Mouse (Mus musculus) right cerebral cortex, postnatal 36 days (tissue): ENCODE data around the gene Patj.
A peak's percentile ranks its signal among the peaks of the same experiment; 100 is the strongest.

Source experiments
- DNase-seq, 2 experiments: peaks; one replicate each; pipeline ENCODE4 v3.0.0; 2022; ENCODE audit warnings: low spot score in 2 of 2, mixed read lengths in 1 of 2

Gene Patj

DNA sequence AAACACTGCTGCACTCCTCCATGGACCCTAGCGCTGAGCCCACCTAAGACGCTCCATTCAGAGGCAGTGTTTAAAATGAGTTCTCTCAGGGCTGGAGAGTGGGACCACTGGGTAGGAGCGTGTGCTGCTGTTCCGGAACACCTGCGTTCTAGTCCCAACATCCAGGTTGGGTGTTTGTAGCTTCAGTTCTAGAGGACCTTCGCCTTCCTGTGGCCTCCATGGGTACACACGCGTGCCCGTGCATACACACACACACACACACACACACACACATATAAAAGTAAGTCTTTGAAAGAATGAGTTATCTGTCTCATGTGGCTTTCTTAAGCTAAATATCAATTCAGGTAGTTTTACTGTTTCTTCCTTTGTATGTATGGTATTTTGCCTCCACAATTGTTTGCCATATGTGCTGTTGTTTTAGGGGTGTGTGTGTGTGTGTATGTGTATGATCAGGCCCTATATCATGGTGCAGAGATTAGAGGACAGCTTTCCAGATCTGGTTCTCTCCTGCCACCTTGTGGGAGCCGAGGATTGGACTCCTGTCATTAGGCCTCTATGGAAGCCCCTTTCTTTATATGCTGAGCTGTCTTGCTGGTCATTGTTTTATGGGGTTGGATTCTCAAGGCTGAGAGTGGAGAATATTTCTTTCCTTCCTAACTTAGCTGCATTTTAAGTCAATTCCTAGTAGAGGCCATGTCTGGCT is 49.0 kb downstream of the Patj start:
- DNase-seq, result peak in 1 of 2 experiments; percentile 29

DNA sequence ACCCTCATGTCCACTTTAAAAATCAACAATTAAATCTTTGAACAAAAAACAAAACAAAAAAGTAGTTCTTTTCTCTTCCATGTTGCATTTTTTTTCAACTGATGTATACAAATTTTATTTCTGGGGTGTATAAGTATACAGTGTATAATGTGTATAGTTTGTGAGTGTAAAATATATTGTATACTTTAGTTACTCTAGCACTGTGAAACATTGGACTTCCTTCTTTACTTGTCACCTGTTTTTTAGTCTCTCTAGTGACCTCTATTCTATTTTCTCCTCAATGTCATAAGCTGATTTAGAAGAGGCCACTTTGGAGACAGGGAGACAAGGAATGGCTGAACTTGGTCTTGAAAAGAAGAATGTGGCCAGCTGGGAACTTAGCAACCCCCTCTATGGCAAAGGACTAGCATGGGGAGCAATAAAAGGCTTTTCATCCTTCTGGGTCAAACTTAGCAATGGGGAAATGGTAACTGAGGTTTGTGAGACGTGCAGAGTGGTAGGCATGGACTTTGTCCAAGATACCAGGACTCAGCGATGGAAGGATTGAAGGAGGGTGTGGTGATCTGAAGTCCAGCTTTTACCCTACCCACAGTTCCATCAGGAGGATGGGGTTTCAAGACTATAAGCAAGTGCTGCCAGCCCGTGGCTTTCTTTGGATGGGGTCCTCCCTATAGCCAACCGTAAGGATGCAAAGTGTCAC is 54.1 kb downstream of the Patj start:
- no peak for DNase-seq

DNA sequence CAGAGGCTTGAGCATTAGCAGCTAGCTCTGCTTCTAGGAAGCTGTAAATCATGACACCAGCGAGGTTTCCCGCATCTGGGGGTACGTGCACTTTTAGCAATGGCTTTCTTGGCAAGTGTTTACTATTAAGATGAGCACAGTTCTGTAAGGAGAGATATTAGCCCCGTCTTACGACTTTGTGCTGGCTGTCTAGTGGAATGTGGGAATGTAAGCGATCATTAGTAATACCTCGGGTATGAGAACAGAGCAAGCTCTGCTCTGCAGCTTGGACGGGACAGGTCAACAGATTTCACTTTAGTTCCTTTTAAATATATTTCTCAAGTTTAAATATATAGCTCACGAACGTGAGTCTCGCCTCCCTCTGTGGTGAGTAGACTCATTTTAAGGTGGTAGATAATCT is 54.7 kb downstream of the Patj start:
- no peak for DNase-seq

DNA sequence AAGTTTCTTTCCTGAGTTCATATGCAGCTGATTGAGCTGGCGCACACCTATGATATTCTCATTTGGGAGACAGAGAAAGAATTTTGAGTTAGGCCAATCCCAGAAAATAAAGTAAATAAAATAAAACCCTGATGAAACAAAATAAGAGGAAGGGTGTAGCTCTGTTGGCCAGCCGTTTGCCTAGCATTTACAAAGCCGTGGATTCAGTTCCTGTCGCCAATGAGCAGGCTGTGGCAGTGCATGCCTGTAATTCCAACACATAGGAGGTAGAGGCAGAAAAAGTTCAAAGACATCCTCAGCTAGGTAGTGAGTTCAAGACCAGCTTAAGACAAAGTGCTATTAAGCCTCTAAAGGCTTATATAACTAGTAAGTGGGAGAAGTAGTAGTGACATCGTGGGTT is 55.2 kb downstream of the Patj start:
- no peak for DNase-seq

DNA sequence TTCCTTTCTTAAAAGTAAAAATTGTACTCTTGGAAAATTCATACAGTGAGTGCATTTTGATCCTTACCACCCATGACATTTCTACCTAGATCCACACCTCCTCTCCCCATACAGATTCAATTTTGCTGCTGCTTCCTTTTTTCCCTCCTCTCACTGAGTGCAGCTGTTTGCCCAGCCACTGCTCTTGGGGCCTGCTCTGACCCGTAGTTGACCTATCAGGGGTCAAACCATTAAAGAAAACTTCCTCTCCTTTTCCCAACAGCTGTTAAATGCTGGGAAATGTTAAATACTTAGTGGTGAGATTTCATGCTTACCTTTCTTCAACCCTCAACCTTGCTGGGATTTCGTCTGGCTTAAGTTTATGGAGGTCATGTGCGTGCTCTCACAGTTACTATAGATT is 55.7 kb downstream of the Patj start:
- DNase-seq, result no peak

DNA sequence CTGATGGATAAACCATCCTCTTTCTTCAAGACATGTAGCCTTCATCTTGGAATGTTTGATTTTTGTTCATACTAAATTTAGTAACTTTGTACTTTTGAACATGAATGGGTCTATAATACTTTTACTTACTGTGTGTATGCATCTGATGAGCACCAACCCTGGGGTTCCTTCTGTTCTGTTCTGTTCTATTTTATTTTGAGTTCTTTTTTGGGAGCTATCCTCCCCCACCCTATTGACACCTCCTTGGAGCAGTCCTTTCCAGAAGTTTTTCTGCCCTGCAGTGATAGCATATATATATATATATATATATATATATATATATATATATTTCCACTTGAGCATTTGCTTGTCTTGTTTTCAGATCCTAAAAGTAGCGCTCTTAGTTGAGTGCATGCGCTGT is 57.1 kb downstream of the Patj start:
- peak in 1 of 2 experiments; percentile 28 for DNase-seq

DNA sequence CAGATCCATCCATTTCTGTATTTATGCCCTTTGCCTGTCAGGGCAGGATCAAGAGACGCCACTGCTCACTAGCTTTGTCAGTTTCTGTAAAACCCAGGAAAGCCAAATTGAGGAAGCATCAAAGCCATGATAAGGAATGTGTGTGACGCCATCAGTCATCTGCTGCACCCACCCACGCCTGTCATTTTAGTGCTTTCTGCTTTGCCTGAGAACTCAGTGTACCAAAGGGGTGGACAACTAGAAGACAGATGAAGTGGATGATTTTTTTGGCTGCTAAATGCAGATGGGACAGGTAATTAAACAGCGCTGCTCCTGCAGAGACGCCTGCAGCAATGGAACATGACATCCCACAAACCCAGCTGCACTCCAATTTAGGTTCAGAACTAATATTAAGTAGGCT is 57.6 kb downstream of the Patj start:
- DNase-seq, result peak in 1 of 2 experiments; percentile 54

DNA sequence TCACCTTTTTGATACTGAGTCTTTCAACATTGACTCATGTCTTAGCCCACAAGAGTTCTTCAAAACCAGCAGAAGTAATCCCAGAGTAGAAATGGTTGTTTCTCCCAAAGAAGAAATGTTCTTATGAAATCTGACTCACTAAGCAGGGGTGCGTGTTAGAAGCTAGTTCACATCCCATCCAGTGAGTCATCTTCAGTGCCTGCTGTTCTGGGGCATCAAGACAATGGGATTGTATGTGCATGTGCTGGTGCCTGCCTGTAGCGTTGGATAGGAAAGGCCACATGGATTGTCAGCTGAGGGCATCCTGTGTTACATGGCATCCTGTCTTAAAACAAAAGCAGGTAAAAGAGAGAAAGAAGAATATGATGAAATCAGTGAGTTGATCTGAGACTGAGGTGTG is 59.8 kb downstream of the Patj start:
- peak in 1 of 2 experiments; percentile 11 for DNase-seq

DNA sequence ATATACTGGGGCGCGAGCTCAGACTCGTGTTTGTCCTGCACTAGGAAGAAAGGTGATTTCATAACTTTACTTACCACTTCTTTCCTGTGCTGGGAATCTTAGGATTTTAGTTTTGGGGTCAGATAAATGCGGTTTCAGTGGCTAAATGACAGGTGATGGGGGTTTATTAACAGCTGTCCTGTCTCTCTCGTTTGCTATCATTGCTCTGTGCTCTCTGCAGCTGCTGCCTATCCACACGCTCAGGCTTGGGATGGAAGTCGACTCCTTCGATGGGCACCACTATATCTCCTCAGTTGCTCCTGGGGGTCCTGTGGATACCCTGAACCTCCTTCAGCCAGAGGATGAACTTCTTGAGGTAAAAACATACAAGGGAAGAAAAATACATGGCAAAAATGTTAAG is 60.3 kb downstream of the Patj start:
- no peak for DNase-seq

DNA sequence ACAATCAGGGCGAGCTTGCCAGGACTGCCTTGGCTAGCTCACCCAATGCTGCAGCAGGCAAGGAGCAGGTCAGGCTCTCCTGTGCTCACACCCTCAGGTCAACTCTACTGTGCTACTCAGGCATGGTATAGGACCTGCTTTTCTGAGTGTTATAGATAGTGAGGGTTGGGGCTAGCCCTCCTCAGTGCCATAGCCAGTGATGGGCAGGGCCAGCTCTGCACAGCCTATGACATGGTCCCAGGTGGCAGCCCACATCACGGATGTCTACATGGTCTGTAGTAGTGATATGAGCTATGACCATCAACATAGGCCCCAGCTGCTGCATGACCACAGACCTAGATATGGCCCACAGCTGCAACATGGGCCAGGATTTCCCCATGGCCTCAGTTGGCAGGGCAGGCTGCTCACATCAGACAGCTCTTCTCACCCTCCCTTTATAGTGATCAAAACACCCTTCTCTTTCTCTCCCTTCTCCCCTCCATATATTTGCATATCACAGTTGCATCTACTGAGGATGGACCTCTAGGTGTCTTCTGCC is 66.3 kb downstream of the Patj start:
- DNase-seq, result no peak

DNA sequence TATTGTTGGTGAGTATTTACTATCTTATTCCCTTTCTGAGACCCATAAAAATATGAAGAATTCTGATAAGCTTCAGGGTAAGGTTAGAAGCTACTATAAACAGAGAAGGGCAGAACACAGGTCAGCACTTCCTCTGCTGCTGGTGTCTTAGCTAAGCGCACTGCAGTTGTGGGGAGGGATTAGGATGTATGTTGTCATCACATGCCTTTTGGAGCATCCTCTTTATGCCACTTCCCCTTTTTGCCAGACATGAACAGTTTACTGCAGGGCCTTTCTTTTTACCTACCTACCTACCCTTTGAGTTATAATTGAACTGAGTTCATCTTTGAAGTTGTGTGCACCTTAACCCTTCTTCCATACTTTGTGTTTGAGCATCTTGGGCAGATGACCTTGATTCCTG is 69.9 kb downstream of the Patj start:
- no peak for DNase-seq

DNA sequence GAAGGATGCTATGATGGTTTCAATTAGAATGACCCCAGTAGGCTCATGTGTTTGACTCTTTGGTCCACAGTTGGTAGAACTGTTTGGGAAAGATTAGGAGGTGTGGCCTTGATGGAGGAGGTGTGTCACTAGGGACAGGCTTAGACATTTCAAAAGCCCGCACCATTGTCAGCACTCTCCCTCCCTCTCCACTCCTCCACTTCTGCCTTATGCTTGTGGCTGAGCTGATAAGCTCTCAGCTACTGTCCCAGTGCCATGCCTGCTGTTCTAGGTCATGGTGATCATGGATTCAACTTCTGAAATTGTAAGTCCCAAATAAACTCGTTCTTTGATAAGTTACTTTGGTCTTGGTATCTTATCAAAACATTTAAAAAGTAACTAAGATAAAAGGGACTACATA is 70.3 kb downstream of the Patj start:
- DNase-seq, result no peak

DNA sequence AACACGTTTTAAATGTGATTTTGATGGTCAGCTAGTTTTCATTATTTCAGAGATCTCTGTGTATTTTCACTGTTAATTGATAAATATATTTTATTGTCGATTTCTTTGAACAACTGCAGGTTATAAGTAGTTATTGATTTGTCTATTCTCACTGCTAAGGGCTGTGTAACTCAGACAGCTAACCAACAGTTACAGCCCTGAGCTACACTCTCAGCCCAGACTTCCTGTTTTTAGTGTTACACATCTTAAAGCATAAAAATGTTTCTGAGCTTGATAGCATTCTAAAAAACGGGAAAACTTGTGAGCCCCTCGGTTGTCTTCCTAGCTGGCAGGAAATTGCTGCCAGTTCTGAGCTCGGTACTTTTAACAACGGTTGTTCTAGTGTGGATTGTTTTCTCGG is 75.8 kb downstream of the Patj start:
- no peak for DNase-seq

DNA sequence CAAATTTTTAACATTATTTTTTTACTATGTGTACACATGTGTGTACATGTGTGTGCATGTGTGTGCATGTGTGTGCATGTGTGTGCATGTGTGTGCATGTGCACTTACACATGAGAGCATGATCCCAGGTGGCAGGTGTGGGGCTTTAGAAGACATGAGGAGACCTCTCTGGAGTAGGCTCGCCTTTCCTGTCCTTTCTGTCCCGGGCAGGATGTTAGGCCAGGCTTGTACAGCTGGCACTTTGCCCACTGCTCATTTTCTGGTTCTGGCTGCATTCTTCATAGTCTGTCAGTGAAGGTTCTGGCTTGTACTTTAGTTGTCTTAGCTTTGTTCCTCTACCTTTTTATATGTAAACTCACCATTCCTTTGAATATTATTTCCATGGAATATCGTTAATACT is 77.9 kb downstream of the Patj start:
- no peak for DNase-seq

DNA sequence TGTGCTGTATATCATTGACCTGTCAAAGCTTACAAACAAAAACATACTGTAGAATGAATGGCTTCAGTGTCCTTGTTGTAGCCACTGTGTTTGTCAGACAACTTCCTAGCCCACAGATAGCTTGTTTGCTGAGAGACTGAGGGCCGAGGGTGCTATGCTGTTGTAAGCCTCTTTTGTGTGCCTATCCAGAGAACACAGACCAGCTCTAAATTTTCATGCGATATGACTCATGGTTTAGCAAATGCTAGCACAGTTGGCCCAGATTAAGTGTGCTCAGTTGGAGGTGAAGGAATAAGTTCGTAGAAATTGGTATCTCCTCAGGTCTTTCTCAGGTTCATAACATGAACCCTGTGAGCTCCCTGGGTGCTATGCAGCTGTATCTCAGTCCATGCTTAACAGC is 82.4 kb downstream of the Patj start:
- DNase-seq, result no peak

DNA sequence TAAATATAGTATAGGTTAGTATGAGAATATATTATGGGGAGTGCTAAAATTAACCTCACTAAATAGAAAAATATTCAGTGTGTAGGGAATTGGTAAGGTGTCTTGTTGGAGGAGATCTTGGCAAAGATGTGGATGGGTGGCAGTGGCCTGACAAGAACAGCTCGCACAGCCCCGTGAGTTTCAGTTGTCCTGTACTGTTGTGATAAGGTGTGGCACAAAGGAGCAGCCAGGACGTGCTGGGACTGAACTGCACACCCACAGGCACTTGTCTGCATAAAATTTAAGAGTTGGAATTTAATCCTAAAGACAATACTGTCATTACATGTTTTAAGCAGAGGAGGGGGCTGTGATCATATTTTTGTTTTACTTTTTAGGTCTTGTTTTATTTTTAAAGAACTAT is 90.9 kb downstream of the Patj start:
- no peak for DNase-seq

DNA sequence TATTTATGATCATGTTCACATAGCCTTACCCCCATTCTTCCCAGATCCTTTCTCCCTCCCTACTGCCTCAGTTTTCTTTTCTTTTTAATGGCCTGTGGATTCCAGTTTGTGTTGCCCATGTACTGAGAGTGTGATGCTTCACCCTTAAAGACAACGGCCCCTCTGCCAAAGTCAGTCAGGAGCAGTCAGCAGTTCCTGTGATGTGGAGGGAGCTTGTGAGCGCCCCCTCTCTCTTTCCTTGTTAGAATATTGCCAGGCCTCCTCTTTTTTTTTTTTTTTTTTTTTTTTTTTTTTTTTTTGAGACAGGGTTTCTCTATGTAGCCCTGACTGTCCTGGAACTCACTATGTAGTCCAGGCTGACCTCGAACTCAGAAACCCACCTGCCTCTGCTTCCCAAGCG is 91.3 kb downstream of the Patj start:
- no peak for DNase-seq

DNA sequence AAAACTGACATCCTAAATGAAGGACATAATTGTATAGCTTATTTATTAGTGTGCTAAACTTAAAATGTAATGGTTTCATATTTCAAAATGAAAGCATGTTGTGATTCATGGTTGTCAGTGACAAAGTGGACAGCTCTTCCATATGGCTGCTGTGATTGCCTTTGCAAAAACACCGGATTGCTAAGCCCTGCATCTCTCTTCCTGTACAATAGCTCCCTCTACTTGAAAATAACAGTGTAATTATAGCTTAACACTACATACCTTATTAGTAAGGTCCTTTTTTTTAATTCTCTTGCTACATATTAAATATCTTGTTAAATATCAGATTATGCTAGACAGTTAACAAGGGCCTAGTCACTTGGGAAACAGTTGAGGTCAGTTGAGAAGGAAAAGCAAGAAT is 93.8 kb downstream of the Patj start:
- DNase-seq, result no peak

DNA sequence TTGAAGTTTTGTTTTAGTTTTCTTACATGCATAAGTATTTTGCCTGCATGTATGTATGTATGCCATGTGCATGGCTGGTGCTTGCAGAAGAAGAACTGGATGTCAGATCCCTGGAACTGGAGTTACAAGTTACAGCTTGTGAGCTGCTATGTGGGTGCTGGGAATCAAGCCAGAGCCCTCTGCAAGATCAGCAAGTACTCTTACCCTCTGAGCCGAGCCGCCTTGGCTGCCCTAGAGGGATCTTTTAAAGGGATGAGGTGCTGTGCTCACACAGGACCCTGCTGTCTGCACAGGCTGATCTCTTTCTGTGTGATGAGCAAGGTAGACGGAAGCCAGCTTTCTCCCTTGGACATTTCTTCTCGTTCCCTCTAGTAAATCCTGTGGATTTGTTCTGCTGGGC is 102.8 kb downstream of the Patj start:
- no peak for DNase-seq

DNA sequence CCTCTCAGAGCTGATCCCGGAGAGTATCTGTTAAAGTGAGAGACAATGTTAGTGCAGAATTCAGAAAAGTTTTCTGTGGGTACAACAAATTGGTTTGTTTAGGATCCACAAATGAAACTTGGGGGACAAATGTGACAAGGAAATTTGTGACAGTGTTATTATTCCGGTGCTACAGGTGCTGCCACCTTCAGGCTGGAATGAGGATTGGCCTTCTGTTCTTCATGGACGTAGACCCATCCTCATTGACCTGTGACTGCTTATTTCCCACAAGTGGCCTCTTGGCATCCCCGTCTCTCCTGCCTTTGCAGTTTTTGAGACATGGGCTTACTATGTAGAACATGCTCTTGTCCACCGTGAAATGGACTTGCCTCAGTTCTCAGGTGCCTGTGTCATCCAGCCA is 104.6 kb downstream of the Patj start:
- DNase-seq, result no peak

DNA sequence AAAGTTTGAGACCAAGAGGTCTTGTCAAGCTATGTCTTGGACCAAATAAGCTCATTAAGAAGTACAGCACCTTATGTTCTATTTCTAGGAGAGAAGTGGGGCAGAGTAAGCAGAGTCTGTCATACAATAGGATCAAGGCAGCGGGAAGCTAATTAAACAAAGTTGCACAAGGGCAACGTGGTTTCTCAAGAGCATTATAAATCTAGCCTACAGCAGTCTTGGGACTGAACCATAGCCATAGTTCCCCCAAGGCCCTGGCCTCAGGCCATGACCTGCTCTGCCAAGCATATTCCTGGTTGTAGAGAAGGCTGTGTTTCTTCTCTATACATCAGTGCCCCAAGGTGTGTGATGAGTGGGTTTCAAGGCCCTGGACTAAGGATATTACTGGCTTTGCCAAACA is 105.3 kb downstream of the Patj start:
- no peak for DNase-seq

DNA sequence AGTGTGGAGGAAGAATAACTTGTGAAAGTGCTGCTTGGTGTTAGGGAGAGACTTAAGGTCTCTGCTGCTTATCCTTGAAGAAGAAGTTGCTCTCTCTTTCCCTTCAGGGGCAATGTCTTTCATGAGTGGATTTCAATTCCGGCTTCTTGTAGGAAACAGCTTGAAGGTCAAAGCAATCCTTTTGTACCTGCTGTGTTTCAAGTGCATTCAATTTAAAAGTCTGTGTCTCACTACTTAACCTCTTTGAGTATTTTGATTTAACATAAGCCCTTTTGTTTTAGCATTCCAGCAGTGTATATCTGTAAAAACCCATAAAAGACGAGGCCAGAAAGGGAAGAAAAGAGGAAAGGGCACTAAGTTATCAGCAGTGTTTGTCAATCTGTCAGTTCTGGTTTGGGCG is 109.2 kb downstream of the Patj start:
- no peak for DNase-seq

DNA sequence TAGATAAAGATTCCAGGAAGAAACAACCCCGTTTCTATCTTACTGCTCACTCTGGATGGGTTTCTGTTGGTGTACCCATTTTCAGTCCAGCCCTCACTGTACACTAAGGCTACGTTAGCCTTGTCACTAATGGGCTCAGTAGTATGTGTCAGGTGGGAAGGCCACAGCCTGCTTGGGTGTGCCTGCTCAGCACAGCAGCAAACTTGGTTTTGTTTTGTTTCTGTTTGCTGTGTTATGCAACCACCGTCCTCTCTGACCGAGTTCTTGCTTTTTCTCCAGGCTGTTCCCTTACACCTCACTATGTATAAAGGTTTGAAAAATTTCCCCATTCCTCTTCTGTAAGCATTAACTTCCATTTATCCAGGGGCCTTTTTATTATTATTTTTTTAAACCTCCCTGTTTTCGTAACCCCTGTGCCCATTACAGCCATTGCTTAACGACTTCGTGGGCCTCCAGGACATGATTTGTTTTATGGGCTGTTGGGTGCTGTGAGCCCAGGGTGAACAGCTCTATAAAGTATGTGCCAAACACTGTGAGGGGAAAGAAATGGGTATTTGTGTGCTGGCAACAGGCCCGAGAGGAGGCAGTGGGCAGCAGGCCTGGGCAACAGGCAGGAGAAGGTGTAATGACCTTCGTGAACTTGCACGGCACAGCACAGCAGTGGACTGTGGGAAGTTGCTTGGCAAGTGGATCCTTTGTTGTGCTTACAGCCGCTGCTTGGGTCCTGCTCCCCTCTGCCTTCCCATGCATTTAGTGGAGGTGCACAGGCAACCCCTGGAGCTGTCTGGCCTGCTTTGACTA is 113.1 kb downstream of the Patj start:
- no peak for DNase-seq
